Mouse (Mus musculus) sigmoid colon, adult 10 weeks (tissue): ENCODE measurements around the gene Col13a1. TPM values are rescaled to one million over a fixed set of nuclear protein-coding genes. Genes with fewer than 3 reads are reported as not detected.

Experiments
- polyA plus RNA-seq: library from polyadenylated mRNA; stranded (reverse); fragments of 350-450 nt; fragmentation: Illumina TruSeq; extraction: RNeasy Lipid Tissue Mini Kit (QIAGEN cat#74804); gene quantifications from one replicate; pipeline ENCODE4 v1.2.3, GENCODE M21; 2014; ENCODE audit warnings: low read depth, low replicate concordance

Gene Col13a1
- 2.4 TPM for polyA plus RNA-seq

GRCm38 (mm10) chr10:61978866-61979340 lies at the start of gene Col13a1:
TSS of gene Col13a1 (minus strand) at chr10:61979108.

Other genes with a start within 250 kb of the Col13a1 start
- gene H2afy2, start 195.0 kb downstream of the Col13a1 start, polyA plus RNA-seq = 3.4 TPM
- not detected for gene Neurog3, start 154.0 kb upstream of the Col13a1 start, polyA plus RNA-seq
- 13.8 TPM for gene Fam241b, start 164.8 kb upstream of the Col13a1 start, polyA plus RNA-seq